Mouse (Mus musculus) brain, embryonic 18.5 days (tissue): ENCODE measurements at regions not wholly inside any gene's neighbourhood (a gene's known extent, or its start where the extent isn't known, plus 50 kb on each side); places are given as distances from the start of the nearest gene placed in this dataset.
A peak's percentile ranks its signal among the peaks of the same experiment; 100 is the strongest.

Experiments used
- DNase-seq: peaks from one replicate; pipeline ENCODE4 v3.0.0-alpha.2; 2012; ENCODE audit warnings: low read depth, low spot score

GRCm38 (mm10) chr17:88303991-88304390 is 136.5 kb upstream of the Foxn2 start:
- no peak for DNase-seq

DNA sequence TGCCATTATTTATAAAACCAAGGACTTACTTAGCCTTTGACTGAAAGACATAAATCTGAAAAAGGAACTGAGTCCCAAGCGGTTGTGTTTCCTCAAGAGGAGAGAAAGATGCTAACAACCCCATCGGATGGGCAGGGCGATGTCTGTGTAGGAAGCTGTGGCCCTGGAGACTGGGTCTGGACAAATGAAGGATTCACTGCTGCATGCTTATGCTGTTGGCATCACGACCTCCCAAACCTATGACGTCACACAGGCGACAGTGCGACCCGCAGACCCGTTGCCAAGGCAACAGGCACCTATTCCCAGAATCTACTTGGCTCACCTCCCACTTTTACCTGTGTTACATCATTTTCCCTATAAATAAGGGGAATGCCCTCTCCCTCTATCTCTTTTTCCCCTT is 135.3 kb upstream of the Foxn2 start:
- DNase-seq = no peak

DNA sequence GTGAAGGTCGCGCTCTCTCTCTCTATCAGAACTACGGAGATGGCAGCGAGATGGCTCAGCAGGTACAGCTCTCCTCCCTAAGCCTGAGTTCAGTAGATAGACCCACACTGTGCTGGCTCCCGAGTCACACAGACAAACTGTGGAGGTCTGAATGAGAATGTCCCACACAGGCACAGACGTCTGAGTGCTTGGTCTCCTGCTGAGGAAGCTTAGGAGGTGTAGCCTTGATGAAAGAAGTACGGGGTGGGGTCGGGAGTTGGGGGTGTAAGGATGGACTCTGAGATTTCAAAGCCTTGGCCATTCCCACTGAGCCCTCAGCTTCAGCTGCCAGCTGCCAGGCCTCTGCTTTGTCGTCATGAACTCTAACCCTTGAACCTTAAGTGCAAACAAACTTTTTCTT is 134.2 kb upstream of the Foxn2 start:
- DNase-seq = no peak

DNA sequence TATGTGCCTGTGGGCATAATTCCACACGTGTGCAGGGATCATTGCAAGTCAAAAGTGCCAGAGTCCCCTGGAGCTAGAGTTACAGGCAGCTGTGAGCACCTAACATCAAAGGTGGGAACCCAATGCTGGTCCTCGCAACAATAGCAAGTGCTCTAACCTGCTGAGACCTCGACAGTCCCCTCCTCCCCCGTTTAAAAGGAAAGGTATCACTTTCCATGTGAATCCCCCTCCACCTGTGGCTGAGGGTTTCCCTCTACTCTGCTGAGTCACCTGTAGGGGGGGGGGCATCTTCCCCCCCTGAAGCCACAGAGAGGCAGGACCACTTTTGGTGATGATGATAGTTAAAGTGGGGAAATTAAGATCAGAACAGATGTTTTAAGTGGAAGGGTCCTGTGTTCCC is 133.4 kb upstream of the Foxn2 start:
- no peak for DNase-seq

DNA sequence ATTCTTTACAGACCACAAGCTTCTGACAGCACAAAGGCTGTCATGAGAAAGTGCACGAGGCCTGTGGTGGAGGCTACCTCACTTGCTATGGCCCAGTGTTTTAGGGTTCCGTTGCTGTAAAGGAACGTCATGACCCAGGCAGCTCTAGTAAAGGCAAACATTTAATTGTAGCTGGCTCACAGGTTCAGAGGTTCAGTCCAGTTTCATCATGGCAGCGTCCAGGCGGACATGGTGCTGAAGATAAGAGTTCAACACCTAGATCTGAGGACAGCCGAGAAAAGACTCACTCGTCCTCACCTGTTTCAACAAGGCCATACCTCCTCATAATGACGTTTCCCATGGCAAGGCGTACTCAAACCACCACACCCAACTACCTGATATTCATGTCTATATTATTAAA is 132.7 kb upstream of the Foxn2 start:
- no peak for DNase-seq

DNA sequence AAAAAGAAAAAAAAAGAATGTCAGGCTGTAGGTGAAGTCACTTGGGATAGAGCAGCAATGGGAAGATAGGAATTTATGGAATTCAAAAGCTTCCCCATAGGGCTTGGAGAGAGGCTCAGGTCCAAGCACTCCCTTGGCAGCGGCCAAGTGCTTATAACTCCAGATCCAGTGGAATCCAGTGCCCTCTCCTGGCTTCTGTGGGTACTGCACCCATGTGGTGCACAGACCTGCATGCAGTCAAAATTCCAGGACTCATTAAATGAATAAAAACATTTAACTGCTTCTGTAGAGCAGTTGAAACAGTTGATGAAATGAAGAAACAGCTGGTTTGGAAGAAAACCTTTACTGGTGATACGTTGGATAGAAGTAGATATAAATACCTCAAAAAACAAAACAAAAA is 127.6 kb upstream of the Foxn2 start:
- no peak for DNase-seq

- no peak for DNase-seq
Observed at GRCm38 (mm10) chr17:88316213-88316967, 124.1 kb upstream of the Foxn2 start.

DNA sequence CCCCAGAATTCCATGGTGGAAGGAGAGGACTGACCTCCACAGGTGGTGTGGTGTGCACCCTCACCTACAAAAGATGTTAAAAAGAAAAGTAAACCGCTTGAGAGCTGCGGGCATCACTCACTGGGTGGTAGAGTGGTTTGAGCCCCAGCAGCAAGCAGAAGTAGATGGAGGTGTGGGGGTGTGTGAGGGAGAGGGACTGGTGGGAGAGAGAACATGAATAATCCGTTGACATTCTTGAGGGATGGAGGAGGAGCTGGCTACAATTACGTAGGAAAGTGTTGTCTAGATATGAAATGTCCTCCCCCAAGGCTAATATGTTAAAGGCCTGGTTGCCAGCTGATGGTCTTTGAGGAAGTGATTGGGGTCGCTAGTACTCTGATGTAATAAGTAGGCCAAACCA is 123.2 kb upstream of the Foxn2 start:
- DNase-seq = no peak

- no peak for DNase-seq
Observed at GRCm38 (mm10) chr17:88317806-88318205, 122.7 kb upstream of the Foxn2 start.

GRCm38 (mm10) chr17:88318207-88318791 is 122.2 kb upstream of the Foxn2 start:
- DNase-seq = no peak

GRCm38 (mm10) chr17:88318936-88319335 is 121.6 kb upstream of the Foxn2 start:
- DNase-seq = no peak

- DNase-seq = no peak
Observed at GRCm38 (mm10) chr17:88320686-88321085, 119.8 kb upstream of the Foxn2 start.

GRCm38 (mm10) chr17:88325326-88325909 is 115.1 kb upstream of the Foxn2 start:
- no peak for DNase-seq

GRCm38 (mm10) chr17:88325910-88326739 is 114.4 kb upstream of the Foxn2 start:
- no peak for DNase-seq

DNA sequence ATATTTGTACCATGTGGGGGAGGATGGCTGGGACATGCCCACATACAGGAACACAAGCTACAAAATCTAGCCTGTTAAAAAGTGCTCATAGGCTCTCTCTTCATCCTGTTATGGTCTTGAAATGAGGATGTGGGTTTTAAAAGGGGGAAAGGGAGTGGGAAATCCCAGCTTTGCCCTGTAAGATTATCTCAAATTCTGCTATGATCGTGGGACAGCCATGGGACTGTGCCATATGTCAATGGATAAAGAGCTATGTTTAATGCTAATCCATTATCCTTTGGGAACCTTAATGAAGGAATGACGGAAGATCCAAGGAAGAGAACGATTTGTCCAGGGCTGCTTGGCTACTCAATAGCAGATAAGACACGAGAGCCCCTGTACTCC is 113.8 kb upstream of the Foxn2 start:
- no peak for DNase-seq

- DNase-seq = no peak
Observed at GRCm38 (mm10) chr17:88327791-88328190, 112.7 kb upstream of the Foxn2 start.

GRCm38 (mm10) chr17:88328807-88329206 is 111.7 kb upstream of the Foxn2 start:
- no peak for DNase-seq

DNA sequence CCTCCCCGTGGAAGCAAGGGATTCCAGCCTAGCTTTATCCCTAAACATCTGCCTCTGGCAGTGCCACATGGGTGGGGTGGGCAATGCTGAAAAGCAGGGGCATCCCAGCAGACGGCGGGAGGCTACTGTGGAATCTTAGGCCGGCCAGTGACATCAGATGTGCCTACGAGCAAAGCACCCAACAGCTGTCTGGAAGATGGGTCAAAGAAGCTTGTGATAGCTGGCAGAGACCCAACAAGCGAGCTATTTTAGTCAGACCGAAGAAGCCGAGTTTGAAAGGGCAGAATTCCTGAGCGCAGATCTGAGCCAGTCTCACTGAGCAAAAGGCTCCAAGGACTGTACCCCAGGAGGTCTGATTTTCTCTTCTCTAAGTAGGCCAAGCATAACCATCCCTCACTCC is 110.8 kb upstream of the Foxn2 start:
- DNase-seq = no peak

GRCm38 (mm10) chr17:88330129-88330528 is 110.4 kb upstream of the Foxn2 start:
- DNase-seq = no peak

GRCm38 (mm10) chr17:88333816-88334215 is 106.7 kb upstream of the Foxn2 start:
- no peak for DNase-seq

DNA sequence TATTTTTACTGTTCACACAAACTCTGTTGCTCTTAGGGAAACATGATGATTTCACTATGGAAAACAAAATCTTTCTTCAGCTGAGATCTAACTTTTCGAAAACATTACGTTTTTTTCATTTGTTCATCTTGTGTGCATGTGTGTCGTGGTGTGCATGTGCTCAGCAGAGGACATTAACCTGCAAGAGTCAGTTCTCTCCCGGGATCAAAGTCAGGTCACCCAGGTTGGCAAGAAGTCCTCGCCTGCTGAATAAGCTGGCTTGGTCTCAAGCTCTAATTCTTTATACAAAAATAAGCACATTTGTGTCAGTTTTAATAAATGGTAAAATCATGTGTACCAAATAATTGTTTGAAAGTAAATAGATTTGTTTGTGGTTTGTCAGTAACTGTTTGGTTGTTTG is 105.2 kb upstream of the Foxn2 start:
- DNase-seq = no peak

DNA sequence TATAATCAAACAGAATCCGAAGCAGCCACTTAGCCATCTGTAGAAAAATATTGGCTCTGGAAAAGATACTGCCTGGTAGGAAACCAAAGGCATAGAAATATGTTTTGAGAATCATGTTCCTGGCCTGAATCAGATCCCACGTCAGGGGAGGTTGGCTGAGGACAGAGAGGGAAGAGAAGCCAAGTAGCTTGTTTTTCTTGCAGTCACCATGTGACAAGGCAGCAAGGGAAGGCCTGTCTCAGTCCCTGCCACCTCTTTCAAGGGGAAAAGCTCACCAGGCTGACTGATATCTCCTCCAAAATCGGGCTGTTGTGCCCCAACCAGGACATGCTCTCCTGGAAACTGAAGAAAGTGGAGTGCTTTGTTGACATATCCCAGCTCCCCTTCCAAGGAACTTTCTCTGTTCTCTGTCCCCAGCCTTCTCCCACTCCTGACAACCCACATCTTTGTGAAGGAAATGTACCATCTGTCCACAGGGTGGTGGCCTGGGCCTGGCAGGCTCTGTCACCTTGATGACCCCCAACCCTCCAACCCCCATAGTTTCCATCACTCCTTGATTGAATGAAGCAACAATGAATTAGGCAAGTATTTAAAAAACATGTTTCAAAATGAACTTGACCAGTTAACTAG is 104.3 kb upstream of the Foxn2 start:
- DNase-seq = peak; percentile 64
